Mouse (Mus musculus): Measurements from ENCODE around the gene Nanos3. TPM values are rescaled to one million over a fixed set of nuclear protein-coding genes. Genes with fewer than 3 reads are reported as not detected.

Gene Nanos3
- polyA plus RNA-seq, 1 experiment from 2014 or later: 3.0 TPM

DNA sequence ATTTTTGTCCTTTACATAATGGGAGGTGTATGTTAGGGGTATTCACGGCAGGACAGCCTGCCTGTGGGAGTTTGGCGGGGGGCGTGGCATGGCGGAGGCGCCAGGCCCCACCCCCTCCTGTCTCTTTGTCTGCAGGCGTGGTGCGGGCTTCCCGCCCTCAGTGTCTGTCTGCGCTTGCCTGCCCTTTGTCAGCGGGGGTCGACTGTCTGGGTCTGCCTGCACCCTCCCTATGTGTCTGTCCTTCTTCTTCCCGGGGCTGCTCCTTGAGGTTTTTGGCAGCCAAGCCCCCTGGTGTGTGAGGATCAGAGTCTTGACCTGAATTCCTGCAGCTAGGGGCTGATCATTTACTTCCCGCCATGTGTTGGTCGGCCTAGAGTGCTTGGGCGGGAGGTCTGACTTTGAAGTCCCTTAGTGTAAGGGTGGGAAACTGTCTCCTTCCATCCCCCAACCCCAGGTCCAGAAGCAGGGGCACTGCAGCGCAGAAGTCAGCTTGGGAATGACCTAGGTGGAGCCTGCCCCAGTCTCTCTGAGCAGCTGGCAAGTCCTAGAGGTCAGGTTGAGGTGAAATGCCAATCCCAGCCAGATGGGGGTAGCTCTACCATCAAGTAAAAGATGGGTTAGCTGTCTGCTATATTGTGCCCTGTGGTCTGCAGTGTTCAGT lies 4.4 kb downstream of the Nanos3 start:
- peaks cover 40% of the 10 kb centered on the region for H3K4me1 ChIP-seq (ENCODE audit: control insufficient read depth, insufficient read depth, low read length)
- H3K9me3 ChIP-seq (ENCODE audit: control insufficient read depth, low read length): no peaks in the 10 kb centered on the region
- peak overlapping the region; percentile 79 for H3K27ac ChIP-seq (replicated peaks; ENCODE audit: low read depth, low read length)
- peak overlapping the region; percentile 56 for H3K9ac ChIP-seq (ENCODE audit: low read depth, low read length)
- DNase-seq (ENCODE audit: low spot score) (peak; percentile 84), ATAC-seq (ENCODE audit: low read depth) (peak; percentile 78)
- H3K27me3 ChIP-seq (replicated peaks; ENCODE audit: control insufficient read depth, insufficient read depth, low read length): no peaks in the 10 kb centered on the region
- peak overlapping the region; percentile 29 for H3K4me3 ChIP-seq (ENCODE audit: low read depth, low read length)
- WGBS: 2% methylated on average over 16 of the region's 16 CpGs
- H3K36me3 ChIP-seq (ENCODE audit: control insufficient read depth, insufficient read depth, low read length): no peaks in the 10 kb centered on the region; the same call in 1 of the 2 replicates
- H3K4me2 ChIP-seq (ENCODE audit: low read depth, low read length): peak overlapping the region; percentile 55

DNA sequence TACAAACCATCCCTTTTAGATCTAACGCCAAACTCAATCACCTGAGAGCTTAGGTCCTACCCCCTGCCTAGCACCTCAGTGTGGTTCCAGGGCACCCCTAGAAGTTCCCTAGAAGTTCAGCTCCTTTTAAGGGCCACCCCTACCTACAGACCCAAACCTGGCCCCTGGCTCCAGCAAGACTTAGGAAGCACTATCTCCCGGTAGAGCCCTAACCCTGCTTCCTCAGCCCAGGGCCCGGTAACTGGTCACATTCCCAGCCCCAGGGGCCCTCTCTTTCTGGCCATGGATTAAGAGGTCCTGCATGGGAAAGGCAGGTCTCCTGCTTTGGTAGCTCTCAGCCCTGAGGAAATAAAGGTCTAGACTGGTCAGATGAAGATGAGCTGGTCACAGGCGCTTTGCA lies 5.1 kb downstream of the Nanos3 start:
- no peak for ATAC-seq (ENCODE audit: low read depth)
- Histone ChIP-seq H3K4me2 (ENCODE audit: low read depth, low read length) (peak overlapping the region; percentile 55), H3K27me3 (replicated peaks; ENCODE audit: control insufficient read depth, insufficient read depth, low read length) (no peaks in the 10 kb centered on the region), H3K36me3 (ENCODE audit: control insufficient read depth, insufficient read depth, low read length) (peaks cover 6% of the 10 kb centered on the region), H3K4me1 (ENCODE audit: control insufficient read depth, insufficient read depth, low read length) (peaks cover 40% of the 10 kb centered on the region), H3K9ac (ENCODE audit: low read depth, low read length) (peak overlapping the region; percentile 56), H3K9me3 (ENCODE audit: control insufficient read depth, low read length) (no peaks in the 10 kb centered on the region), H3K27ac (replicated peaks; ENCODE audit: low read depth, low read length) (peak overlapping the region; percentile 79; the same call in 1 of the 2 replicates), H3K4me3 (ENCODE audit: low read depth, low read length) (peak overlapping the region; percentile 29)
- no peak for DNase-seq (ENCODE audit: low spot score)
- 7% methylated on average over 4 of the region's 4 CpGs for WGBS

DNA sequence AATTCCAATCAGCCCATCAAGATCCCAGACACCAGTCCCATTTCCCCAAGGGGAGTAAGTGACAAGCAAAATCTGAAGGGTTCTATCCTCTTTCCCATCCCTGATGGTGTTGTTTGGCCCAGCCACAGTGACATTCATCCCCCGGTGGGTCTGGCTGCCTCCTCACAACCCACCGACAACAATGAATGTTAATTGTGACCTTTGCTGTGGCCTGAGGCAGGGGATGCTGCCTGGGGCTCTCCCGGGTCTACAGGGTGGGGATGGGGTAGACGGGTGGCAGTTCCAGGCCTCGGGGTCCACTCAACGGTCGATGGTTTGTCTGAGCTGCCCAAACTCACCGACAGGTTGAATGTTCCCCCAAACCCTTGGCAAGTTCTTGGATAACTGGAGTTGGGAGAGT lies 6.4 kb downstream of the Nanos3 start:
- 79% methylated on average over 8 of the region's 8 CpGs for WGBS
- Histone ChIP-seq H3K9ac (ENCODE audit: low read depth, low read length) (no peak overlapping the region), H3K36me3 (ENCODE audit: control insufficient read depth, insufficient read depth, low read length) (peaks cover 19% of the 10 kb centered on the region), H3K4me2 (ENCODE audit: low read depth, low read length) (no peak overlapping the region), H3K4me3 (ENCODE audit: low read depth, low read length) (no peak overlapping the region), H3K9me3 (ENCODE audit: control insufficient read depth, low read length) (no peaks in the 10 kb centered on the region), H3K4me1 (ENCODE audit: control insufficient read depth, insufficient read depth, low read length) (peaks cover 29% of the 10 kb centered on the region), H3K27ac (replicated peaks; ENCODE audit: low read depth, low read length) (no peak overlapping the region), H3K27me3 (replicated peaks; ENCODE audit: control insufficient read depth, insufficient read depth, low read length) (no peaks in the 10 kb centered on the region)
- no peak for DNase-seq (ENCODE audit: low spot score)
- no peak for ATAC-seq (ENCODE audit: low read depth)

DNA sequence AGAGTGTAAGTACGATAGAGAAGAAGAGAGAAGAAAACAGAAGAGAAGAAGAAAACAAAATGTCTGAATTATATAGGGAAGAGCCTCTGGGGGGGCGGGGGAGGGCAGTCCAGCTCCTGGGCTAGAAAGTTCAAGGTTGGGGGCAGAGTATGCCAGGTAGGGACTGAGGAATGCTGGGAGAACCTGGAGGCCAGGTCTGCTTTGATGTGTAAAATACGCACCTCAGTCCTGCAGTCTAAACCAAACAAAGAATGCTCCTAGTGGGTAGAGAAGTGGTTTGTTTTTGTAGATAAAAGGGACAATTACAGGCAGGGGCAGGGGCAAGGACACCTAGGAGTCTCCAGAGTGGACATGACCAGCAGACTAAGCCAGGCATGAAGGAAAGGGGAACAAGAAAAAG lies 7.6 kb downstream of the Nanos3 start:
- H3K27me3 ChIP-seq (replicated peaks; ENCODE audit: control insufficient read depth, insufficient read depth, low read length): no peaks in the 10 kb centered on the region
- H3K4me1 ChIP-seq (ENCODE audit: control insufficient read depth, insufficient read depth, low read length): peaks cover 25% of the 10 kb centered on the region
- 88% methylated on average over 3 of the region's 3 CpGs for WGBS
- no peak for ATAC-seq (ENCODE audit: low read depth)
- H3K4me2 ChIP-seq (ENCODE audit: low read depth, low read length): no peak overlapping the region
- no peak overlapping the region for H3K4me3 ChIP-seq (ENCODE audit: low read depth, low read length)
- H3K9ac ChIP-seq (ENCODE audit: low read depth, low read length): no peak overlapping the region
- DNase-seq (ENCODE audit: low spot score): no peak
- H3K27ac ChIP-seq (replicated peaks; ENCODE audit: low read depth, low read length): no peak overlapping the region
- no peaks in the 10 kb centered on the region for H3K9me3 ChIP-seq (ENCODE audit: control insufficient read depth, low read length)
- peaks cover 30% of the 10 kb centered on the region for H3K36me3 ChIP-seq (ENCODE audit: control insufficient read depth, insufficient read depth, low read length)

DNA sequence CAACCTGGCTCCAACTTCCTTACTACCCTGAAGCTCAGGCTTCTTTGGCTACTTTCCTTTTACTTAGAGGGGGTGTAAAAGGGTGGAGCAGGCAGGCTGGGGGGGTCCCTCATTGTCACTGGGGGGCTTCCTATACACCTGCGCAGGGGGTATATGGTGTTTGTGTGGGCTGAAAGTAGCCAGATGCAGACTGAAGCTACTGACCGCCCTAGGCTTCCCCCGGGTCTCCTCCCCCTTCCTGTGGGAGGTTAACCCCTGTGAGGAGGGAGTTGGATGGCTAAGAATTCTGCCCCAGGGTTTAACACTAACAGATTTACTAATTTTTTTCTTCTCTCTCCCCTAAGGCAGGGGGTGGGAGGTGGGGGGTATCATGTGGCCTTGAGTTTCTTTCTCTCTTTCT lies 8.5 kb downstream of the Nanos3 start:
- WGBS: 11% methylated on average over 3 of the region's 3 CpGs
- Histone ChIP-seq H3K9ac (ENCODE audit: low read depth, low read length) (no peak overlapping the region), H3K4me3 (ENCODE audit: low read depth, low read length) (no peak overlapping the region)

DNA sequence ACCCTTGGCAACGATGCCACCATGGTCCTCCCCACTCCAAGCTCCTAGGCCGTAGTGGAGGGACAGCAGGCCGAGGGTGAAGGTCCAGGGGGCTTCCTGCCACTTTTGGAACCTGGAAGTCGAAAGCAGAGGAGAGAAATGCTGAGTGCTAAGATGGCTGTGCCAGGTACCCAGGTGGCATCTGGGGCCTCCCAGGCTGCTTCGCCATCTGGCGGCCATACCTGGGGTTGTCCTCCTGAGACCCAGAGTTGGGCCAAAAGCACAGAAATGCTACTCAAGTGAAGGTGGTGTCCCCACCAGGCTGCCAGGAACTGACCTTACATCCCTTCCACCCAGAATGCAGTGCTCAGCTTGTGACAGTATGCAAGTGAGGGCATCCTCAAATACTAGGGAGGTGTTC lies 11.2 kb downstream of the Nanos3 start:
- 81% methylated on average over 6 of the region's 6 CpGs for WGBS
- Histone ChIP-seq H3K36me3 (ENCODE audit: control insufficient read depth, insufficient read depth, low read length) (peaks cover 46% of the 10 kb centered on the region), H3K9ac (ENCODE audit: low read depth, low read length) (no peak overlapping the region)

More for the DNA sequence above, 8.5 kb downstream of the Nanos3 start:
- peaks cover 22% of the 10 kb centered on the region for H3K4me1 ChIP-seq (ENCODE audit: control insufficient read depth, insufficient read depth, low read length)
- H3K9me3 ChIP-seq (ENCODE audit: control insufficient read depth, low read length): no peaks in the 10 kb centered on the region
- DNase-seq (ENCODE audit: low spot score) (no peak), ATAC-seq (ENCODE audit: low read depth) (no peak)
- no peaks in the 10 kb centered on the region for H3K27me3 ChIP-seq (replicated peaks; ENCODE audit: control insufficient read depth, insufficient read depth, low read length)
- H3K27ac ChIP-seq (replicated peaks; ENCODE audit: low read depth, low read length): no peak overlapping the region
- peaks cover 38% of the 10 kb centered on the region for H3K36me3 ChIP-seq (ENCODE audit: control insufficient read depth, insufficient read depth, low read length)
- no peak overlapping the region for H3K4me2 ChIP-seq (ENCODE audit: low read depth, low read length)

DNA sequence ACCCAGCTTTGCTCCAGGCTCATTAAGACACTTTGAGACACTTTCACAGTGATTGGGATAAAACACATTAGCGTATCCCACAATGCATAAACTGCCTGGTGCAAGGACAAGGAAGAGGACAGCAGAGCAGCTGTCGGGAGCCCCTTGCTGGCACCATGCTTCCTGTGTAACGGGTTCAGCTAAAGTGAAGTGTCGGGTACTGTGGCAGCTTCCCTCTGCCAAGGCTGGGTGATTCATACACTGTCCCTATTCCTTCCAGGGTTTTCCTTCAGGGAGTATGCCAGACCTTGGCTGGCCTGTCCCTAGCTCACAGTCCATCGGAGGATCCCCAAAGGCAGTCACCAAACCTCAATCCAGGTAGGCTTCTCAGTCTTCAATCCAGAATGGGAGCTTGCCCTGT lies 14.9 kb downstream of the Nanos3 start:
- Histone ChIP-seq H3K9ac (ENCODE audit: low read depth, low read length) (no peak overlapping the region), H3K36me3 (ENCODE audit: control insufficient read depth, insufficient read depth, low read length) (peaks cover 42% of the 10 kb centered on the region), H3K4me3 (ENCODE audit: low read depth, low read length) (no peak overlapping the region), H3K27me3 (replicated peaks; ENCODE audit: control insufficient read depth, insufficient read depth, low read length) (no peaks in the 10 kb centered on the region), H3K4me1 (ENCODE audit: control insufficient read depth, insufficient read depth, low read length) (no peaks in the 10 kb centered on the region), H3K27ac (replicated peaks; ENCODE audit: low read depth, low read length) (no peak overlapping the region), H3K4me2 (ENCODE audit: low read depth, low read length) (no peak overlapping the region), H3K9me3 (ENCODE audit: control insufficient read depth, low read length) (no peaks in the 10 kb centered on the region)
- WGBS: 88% methylated on average over 5 of the region's 5 CpGs
- ATAC-seq (ENCODE audit: low read depth) (no peak), DNase-seq (ENCODE audit: low spot score) (no peak)

More for the DNA sequence above, 11.2 kb downstream of the Nanos3 start:
- Histone ChIP-seq H3K27me3 (replicated peaks; ENCODE audit: control insufficient read depth, insufficient read depth, low read length) (no peaks in the 10 kb centered on the region), H3K4me2 (ENCODE audit: low read depth, low read length) (no peak overlapping the region), H3K9me3 (ENCODE audit: control insufficient read depth, low read length) (no peaks in the 10 kb centered on the region), H3K4me1 (ENCODE audit: control insufficient read depth, insufficient read depth, low read length) (no peaks in the 10 kb centered on the region), H3K4me3 (ENCODE audit: low read depth, low read length) (no peak overlapping the region), H3K27ac (replicated peaks; ENCODE audit: low read depth, low read length) (no peak overlapping the region)
- ATAC-seq (ENCODE audit: low read depth) (no peak; the same call in 1 of the 2 replicates), DNase-seq (ENCODE audit: low spot score) (no peak)

DNA sequence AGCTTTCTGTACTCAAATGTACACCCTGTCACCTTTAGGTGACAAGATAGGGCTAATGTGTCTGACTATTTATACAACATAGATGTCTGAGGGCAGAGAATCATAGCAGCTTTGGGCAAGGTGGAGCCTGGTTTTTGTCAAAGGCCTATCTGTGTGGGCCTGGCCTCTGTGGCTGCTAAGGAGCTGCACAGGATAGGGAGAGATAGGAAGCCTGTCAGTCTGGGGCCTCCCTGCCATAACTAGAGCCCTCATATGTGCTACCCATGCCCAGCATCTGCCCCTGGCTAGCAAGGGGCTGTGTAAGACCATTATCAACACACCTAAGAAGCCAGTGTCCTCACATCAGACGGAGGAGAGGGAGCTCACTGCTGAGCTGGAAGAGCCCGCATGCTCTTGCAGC lies 17.3 kb downstream of the Nanos3 start:
- H3K4me1 ChIP-seq (ENCODE audit: control insufficient read depth, insufficient read depth, low read length): no peaks in the 10 kb centered on the region
- H3K9ac ChIP-seq (ENCODE audit: low read depth, low read length): no peak overlapping the region
- DNase-seq (ENCODE audit: low spot score) (no peak), ATAC-seq (ENCODE audit: low read depth) (no peak)
- no peaks in the 10 kb centered on the region for H3K9me3 ChIP-seq (ENCODE audit: control insufficient read depth, low read length)
- H3K27ac ChIP-seq (replicated peaks; ENCODE audit: low read depth, low read length): no peak overlapping the region
- WGBS: 95% methylated on average over 2 of the region's 2 CpGs
- no peak overlapping the region for H3K4me3 ChIP-seq (ENCODE audit: low read depth, low read length)
- peaks cover 19% of the 10 kb centered on the region for H3K36me3 ChIP-seq (ENCODE audit: control insufficient read depth, insufficient read depth, low read length)
- H3K27me3 ChIP-seq (replicated peaks; ENCODE audit: control insufficient read depth, insufficient read depth, low read length): no peaks in the 10 kb centered on the region
- H3K4me2 ChIP-seq (ENCODE audit: low read depth, low read length): no peak overlapping the region

DNA sequence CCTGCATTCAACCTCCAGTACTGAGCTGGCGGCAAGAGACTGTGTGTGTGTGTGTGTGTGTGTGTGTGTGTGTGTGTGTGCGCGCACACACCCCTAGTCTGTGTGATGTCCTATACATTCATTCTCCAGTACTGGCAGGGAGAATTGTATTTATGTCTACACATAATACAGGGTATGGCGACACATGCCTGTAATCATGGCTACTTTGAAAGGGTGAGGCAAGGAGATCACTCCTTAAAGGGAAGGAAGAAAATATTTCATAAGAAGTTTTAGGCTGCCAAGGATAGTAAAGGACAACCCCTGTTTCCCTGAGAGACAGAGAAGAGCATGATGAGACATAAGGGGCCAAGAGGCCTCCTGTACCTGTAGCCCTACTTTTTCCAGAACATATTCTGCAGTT lies 27.4 kb downstream of the Nanos3 start:
- ATAC-seq (ENCODE audit: low read depth): no peak
- DNase-seq (ENCODE audit: low spot score): no peak
- Histone ChIP-seq H3K4me2 (ENCODE audit: low read depth, low read length) (no peak overlapping the region), H3K4me1 (ENCODE audit: control insufficient read depth, insufficient read depth, low read length) (no peaks in the 10 kb centered on the region), H3K9me3 (ENCODE audit: control insufficient read depth, low read length) (no peaks in the 10 kb centered on the region), H3K36me3 (ENCODE audit: control insufficient read depth, insufficient read depth, low read length) (peaks cover 11% of the 10 kb centered on the region; the same call in 1 of the 2 replicates), H3K9ac (ENCODE audit: low read depth, low read length) (no peak overlapping the region), H3K4me3 (ENCODE audit: low read depth, low read length) (no peak overlapping the region), H3K27me3 (replicated peaks; ENCODE audit: control insufficient read depth, insufficient read depth, low read length) (no peaks in the 10 kb centered on the region), H3K27ac (replicated peaks; ENCODE audit: low read depth, low read length) (no peak overlapping the region)
- WGBS: 93% methylated on average over 4 of the region's 4 CpGs

All from embryonic facial prominence, embryonic 14.5 days (tissue).